Mouse (Mus musculus) C2C12 (cell line): ENCODE results near the gene Gm20518. TPM values are rescaled to one million over a fixed set of nuclear protein-coding genes. Genes with fewer than 3 reads are reported as not detected.

ENCODE experiments used
- H3K27me3 ChIP-seq: one replicate; pipeline ENCODE4 v1.6.1; 2011; ENCODE audit not compliant: control insufficient read depth, insufficient read depth, insufficient read length
- H3K36me3 ChIP-seq: one replicate; pipeline ENCODE4 v1.6.1; 2011; ENCODE audit not compliant: control insufficient read depth, insufficient read depth
- H3K4me3 ChIP-seq: one replicate; pipeline ENCODE4 v1.5.1; 2011; ENCODE audit warnings: mild to moderate bottlenecking, control low read depth; ENCODE audit not compliant: poor library complexity, insufficient read depth, severe bottlenecking
- H3K79me2 ChIP-seq: one replicate; pipeline ENCODE4 v1.6.1; 2011; ENCODE audit not compliant: control insufficient read depth, insufficient read depth
- H3K79me3 ChIP-seq: one replicate; pipeline ENCODE4 v1.6.1; 2011; ENCODE audit warnings: low read depth, control low read depth
- H3ac ChIP-seq: one replicate; pipeline ENCODE3; 2011; ENCODE audit warnings: low read depth; ENCODE audit not compliant: control insufficient read depth, insufficient read length
- CEBPB ChIP-seq: IDR thresholded peaks from one replicate; pipeline ENCODE4 v1.6.1; 2011; ENCODE audit warnings: low read depth, mild to moderate bottlenecking, control low read depth, moderate library complexity
- CTCF ChIP-seq: IDR thresholded peaks from one replicate; pipeline ENCODE4 v1.5.1; 2011; ENCODE audit not compliant: control insufficient read depth, insufficient read depth, insufficient read length
- FOSL1 ChIP-seq: IDR thresholded peaks from one replicate; pipeline ENCODE4 v1.8.0; 2011; ENCODE audit warnings: mild to moderate bottlenecking, low read length; ENCODE audit not compliant: poor library complexity, insufficient read depth, severe bottlenecking
- MAX ChIP-seq: IDR thresholded peaks from one replicate; pipeline ENCODE4 v1.6.1; 2011; ENCODE audit warnings: mild to moderate bottlenecking, control low read depth
- MYOD1 ChIP-seq: IDR thresholded peaks from one replicate; pipeline ENCODE4 v1.6.1; 2011; ENCODE audit warnings: low read depth; ENCODE audit not compliant: control insufficient read depth, insufficient read length
- MYOG ChIP-seq: IDR thresholded peaks from one replicate; pipeline ENCODE4 v1.6.1; 2011; ENCODE audit not compliant: control insufficient read depth, insufficient read length; ENCODE audit errors: extremely low read depth
- USF1 ChIP-seq: IDR thresholded peaks from one replicate; pipeline ENCODE4 v1.6.1; 2011; ENCODE audit warnings: low read depth, mild to moderate bottlenecking, control low read depth, moderate library complexity
- long read RNA-seq, 2 experiments: library from polyadenylated mRNA; unstranded; transcript quantifications; one replicate each; pipeline ENCODE4 v2.0.0; 2019 to 2020
- polyA plus RNA-seq: library from polyadenylated mRNA; unstranded; fragments of >200 nt; fragmentation: generic; extraction: Trizol; gene quantifications from one replicate; pipeline ENCODE4 v1.2.1, GENCODE M21; 2012; ENCODE audit warnings: missing spikeins

Gene Gm20518
- polyA plus RNA-seq: 0.06 TPM
- long read RNA-seq, experiment 1, partial matches to known transcripts: 0 of 3 reads
- long read RNA-seq, experiment 1, other reads (novel, unspliced or antisense): 3 of 3 reads
- long read RNA-seq, experiment 2, partial matches to known transcripts: 8 of 49 reads
- long read RNA-seq, experiment 2, other reads (novel, unspliced or antisense): 41 of 49 reads

- Histone ChIP-seq H3K27me3 (no peaks in the 10 kb centered on the region), H3K79me2 (peaks cover 48% of the 10 kb centered on the region), H3ac (peak within 1 kb of the TSS; percentile 93), H3K79me3 (peaks cover 26% of the 10 kb centered on the region), H3K36me3 (no peaks in the 10 kb centered on the region), H3K4me3 (peak within 1 kb of the TSS; percentile 74)
- TF ChIP-seq FOSL1 (no peak), MAX (peak; percentile 33)
Measured at GRCm38 (mm10) chr16:17891567-17891959, at the start of gene Gm20518. Gene Gm20518, minus strand, starts transcription at chr16:17891671.

GRCm38 (mm10) chr16:17939255-17939751 lies 47.8 kb upstream of the Gm20518 start:
- Histone ChIP-seq H3K79me3 (no peaks in the 10 kb centered on the region), H3K4me3 (no peak overlapping the region), H3ac (no peak overlapping the region), H3K36me3 (no peaks in the 10 kb centered on the region), H3K27me3 (peaks cover 33% of the 10 kb centered on the region), H3K79me2 (no peaks in the 10 kb centered on the region)
- no peak for TF ChIP-seq MAX
- TF ChIP-seq CTCF: no peak
- TF ChIP-seq MYOD1: no peak
- TF ChIP-seq USF1: no peak
- TF ChIP-seq MYOG: no peak
- TF ChIP-seq FOSL1: no peak
- no peak for TF ChIP-seq CEBPB

GRCm38 (mm10) chr16:17938821-17939220 lies 47.4 kb upstream of the Gm20518 start:
- Histone ChIP-seq H3K36me3 (no peaks in the 10 kb centered on the region), H3K4me3 (no peak overlapping the region), H3K27me3 (peaks cover 38% of the 10 kb centered on the region), H3K79me2 (no peaks in the 10 kb centered on the region), H3ac (no peak overlapping the region), H3K79me3 (no peaks in the 10 kb centered on the region)
- no peak for TF ChIP-seq MYOD1
- no peak for TF ChIP-seq MAX
- peak; percentile 80 for TF ChIP-seq CTCF

- peaks cover 45% of the 10 kb centered on the region for H3K27me3 ChIP-seq
- no peak for TF ChIP-seq MYOD1
- no peak for TF ChIP-seq CEBPB
- TF ChIP-seq FOSL1: no peak
Measured at GRCm38 (mm10) chr16:17938187-17938586, 46.7 kb upstream of the Gm20518 start.

GRCm38 (mm10) chr16:17936776-17937175 lies 45.3 kb upstream of the Gm20518 start:
- H3K79me2 ChIP-seq: no peaks in the 10 kb centered on the region
- no peak for TF ChIP-seq FOSL1
- no peak for TF ChIP-seq MYOD1
- TF ChIP-seq USF1: no peak
- no peak for TF ChIP-seq CEBPB
- no peak for TF ChIP-seq CTCF
- TF ChIP-seq MYOG: no peak
- TF ChIP-seq MAX: no peak
- H3K79me3 ChIP-seq: no peaks in the 10 kb centered on the region
- H3K27me3 ChIP-seq: peaks cover 51% of the 10 kb centered on the region
- H3ac ChIP-seq: no peak overlapping the region
- H3K4me3 ChIP-seq: no peak overlapping the region
- H3K36me3 ChIP-seq: no peaks in the 10 kb centered on the region

More at GRCm38 (mm10) chr16:17938187-17938586, 46.7 kb upstream of the Gm20518 start:
- no peak overlapping the region for H3K4me3 ChIP-seq
- no peaks in the 10 kb centered on the region for H3K79me2 ChIP-seq
- no peak overlapping the region for H3ac ChIP-seq
- H3K36me3 ChIP-seq: no peaks in the 10 kb centered on the region
- no peaks in the 10 kb centered on the region for H3K79me3 ChIP-seq

GRCm38 (mm10) chr16:17934445-17934910 lies 43.0 kb upstream of the Gm20518 start:
- no peak for TF ChIP-seq USF1
- no peak for TF ChIP-seq MYOG
- TF ChIP-seq CEBPB: no peak
- TF ChIP-seq FOSL1: no peak

More at GRCm38 (mm10) chr16:17934445-17934910, 43.0 kb upstream of the Gm20518 start:
- Histone ChIP-seq H3K36me3 (no peaks in the 10 kb centered on the region), H3K4me3 (no peak overlapping the region), H3ac (no peak overlapping the region), H3K79me2 (no peaks in the 10 kb centered on the region), H3K27me3 (peaks cover 60% of the 10 kb centered on the region), H3K79me3 (no peaks in the 10 kb centered on the region)
